Mouse (Mus musculus): Measurements from ENCODE around the gene Fam19a2.

DNA sequence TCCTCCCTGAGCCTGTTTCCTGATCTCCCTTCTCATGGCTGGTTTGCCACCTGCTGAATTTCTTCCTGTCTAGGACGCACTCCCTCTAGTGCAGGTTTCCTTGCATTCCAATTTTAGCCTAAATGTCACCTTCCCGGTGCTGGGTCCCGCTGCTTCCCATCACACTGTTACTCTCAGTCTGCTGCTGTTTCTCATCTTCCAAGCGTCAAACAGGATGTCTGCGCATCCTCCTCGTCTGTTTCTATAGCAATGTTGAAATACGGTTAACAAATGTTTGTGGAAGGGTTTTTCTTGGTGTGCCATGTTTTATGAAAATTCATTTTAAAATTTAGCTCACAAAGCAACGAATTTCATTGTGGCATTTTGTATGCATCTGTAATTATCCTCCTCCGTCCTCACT lies 131.6 kb downstream of the Fam19a2 start:
- no peak for TF ChIP-seq CTCF (IDR thresholded peaks at IDR 0.05; ENCODE audit: control insufficient read depth, insufficient read depth, insufficient replicate concordance, low read depth, low read length)
- no peak for TF ChIP-seq POLR2A (IDR thresholded peaks at IDR 0.05; ENCODE audit: control insufficient read depth, low read depth, low read length)
